Mouse (Mus musculus) midbrain, embryonic 15.5 days (tissue): ENCODE results near the gene Inpp5b. TPM values are rescaled to one million over a fixed set of nuclear protein-coding genes. Genes with fewer than 3 reads are reported as not detected.

Experiments
- ATAC-seq: fragments of 200-750 bp; cut with Nextera tagmentation; replicated peaks from 2 replicates; pipeline ENCODE4 v1.8.0; 2017; ENCODE audit warnings: moderate TSS enrichment
- H3K27ac ChIP-seq: fragments of 300-500 bp; sonication (generic); 2 replicates; pipeline ENCODE4 v1.5.1; 2015; ENCODE audit warnings: mild to moderate bottlenecking, inconsistent platforms
- H3K27me3 ChIP-seq: fragments of 300-500 bp; sonication (generic); replicated peaks from 2 replicates; pipeline ENCODE4 v1.6.1; 2015; ENCODE audit warnings: inconsistent platforms
- H3K36me3 ChIP-seq: fragments of 300-500 bp; sonication (generic); replicated peaks from 2 replicates; pipeline ENCODE4 v1.6.1; 2015; ENCODE audit warnings: inconsistent platforms
- H3K4me1 ChIP-seq: fragments of 300-500 bp; sonication (generic); 2 replicates; pipeline ENCODE4 v1.6.1; 2015; ENCODE audit warnings: inconsistent platforms
- H3K4me2 ChIP-seq: fragments of 300-500 bp; sonication (generic); 2 replicates; pipeline ENCODE4 v1.6.1; 2015; ENCODE audit warnings: inconsistent platforms, mild to moderate bottlenecking, moderate library complexity
- H3K4me3 ChIP-seq: fragments of 300-500 bp; sonication (generic); 2 replicates; pipeline ENCODE4 v1.5.1; 2015; ENCODE audit warnings: mild to moderate bottlenecking, inconsistent platforms
- H3K9ac ChIP-seq: fragments of 300-500 bp; sonication (generic); 2 replicates; pipeline ENCODE4 v1.6.1; 2015; ENCODE audit warnings: mild to moderate bottlenecking, inconsistent platforms
- H3K9me3 ChIP-seq: fragments of 300-500 bp; sonication (generic); 2 replicates; pipeline ENCODE4 v1.6.1; 2016; ENCODE audit warnings: inconsistent platforms
- WGBS: fragments of 180-500 bp; shearing (Covaris S2); methylation state at CpG from one replicate; pipeline ENCODE4 v1.1.7; 2015; ENCODE audit warnings: mixed read lengths; 5-methylcytosine and 5-hydroxymethylcytosine counted together
- polyA plus RNA-seq: library from polyadenylated mRNA; unstranded; fragments of >200 nt; fragmentation: Nextera tagmentation; extraction: Ambion mirVana; gene quantifications from 2 replicates; pipeline ENCODE4 v1.2.1, GENCODE M21; 2015

The Inpp5b gene
- polyA plus RNA-seq, 1 experiment from 2014 or later = 29.1 TPM

DNA sequence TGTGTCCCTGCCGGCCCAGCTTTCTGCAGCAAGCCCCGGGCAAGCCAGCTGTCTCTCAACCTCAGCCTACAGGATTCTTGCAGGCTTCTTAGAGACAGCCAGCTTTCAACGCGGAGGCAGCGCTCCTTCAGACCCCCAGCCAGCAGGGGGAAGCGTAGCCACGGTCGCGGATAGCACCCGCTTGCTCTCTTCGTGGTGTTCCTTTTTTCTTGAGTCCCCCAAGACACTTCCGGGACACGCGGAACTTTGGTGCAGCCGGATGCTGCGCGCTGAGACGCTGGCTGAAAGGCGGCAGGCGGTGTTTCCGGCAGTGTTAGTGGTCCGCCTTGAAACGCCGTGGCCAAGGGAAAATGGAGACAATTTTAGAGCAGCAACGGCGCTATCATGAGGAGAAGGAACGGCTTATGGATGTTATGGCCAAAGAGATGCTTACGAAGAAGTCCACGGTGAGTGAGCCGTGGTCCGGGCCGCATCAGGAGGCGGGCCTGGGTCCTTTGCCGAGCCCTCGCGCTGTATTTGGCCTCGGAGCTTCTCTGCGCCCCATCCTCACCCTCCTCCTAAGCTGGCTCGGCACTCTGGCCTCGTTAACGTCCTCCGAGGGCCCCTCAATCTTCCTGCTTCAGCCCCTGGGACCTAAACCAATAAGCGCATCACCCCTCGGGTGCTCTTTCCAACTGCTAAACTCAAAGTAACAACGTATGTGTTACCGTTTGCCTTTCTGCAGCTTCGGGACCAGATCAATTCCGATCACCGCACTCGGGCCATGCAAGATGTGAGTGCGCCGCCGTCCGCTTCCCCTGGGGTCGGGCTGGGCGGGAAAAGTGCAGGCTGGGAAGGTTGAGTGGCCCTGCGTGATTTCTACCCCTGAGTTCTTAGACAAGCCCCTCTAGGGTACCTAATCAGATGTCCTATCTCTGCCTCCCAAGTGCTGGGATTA, 26.8 kb upstream of the Inpp5b start, which contains the start of gene Sf3a3:
Gene Sf3a3 (plus strand): TSS at position 232 of the 937 bp plus-strand sequence.
- ATAC-seq = peak; percentile 95
- no peaks in the 10 kb centered on the region for H3K9me3 ChIP-seq
- H3K36me3 ChIP-seq = peaks cover 30% of the 10 kb centered on the region
- under 1% methylated on average over 57 of the region's 57 CpGs for WGBS
- peaks cover 25% of the 10 kb centered on the region for H3K4me1 ChIP-seq
- peak within 1 kb of the TSS; percentile 69 for H3K27ac ChIP-seq
- peak within 1 kb of the TSS; percentile 78 for H3K4me3 ChIP-seq
- peaks cover 5% of the 10 kb centered on the region for H3K27me3 ChIP-seq
- H3K4me2 ChIP-seq = peak within 1 kb of the TSS; percentile 94
- H3K9ac ChIP-seq = peak within 1 kb of the TSS; percentile 78

DNA sequence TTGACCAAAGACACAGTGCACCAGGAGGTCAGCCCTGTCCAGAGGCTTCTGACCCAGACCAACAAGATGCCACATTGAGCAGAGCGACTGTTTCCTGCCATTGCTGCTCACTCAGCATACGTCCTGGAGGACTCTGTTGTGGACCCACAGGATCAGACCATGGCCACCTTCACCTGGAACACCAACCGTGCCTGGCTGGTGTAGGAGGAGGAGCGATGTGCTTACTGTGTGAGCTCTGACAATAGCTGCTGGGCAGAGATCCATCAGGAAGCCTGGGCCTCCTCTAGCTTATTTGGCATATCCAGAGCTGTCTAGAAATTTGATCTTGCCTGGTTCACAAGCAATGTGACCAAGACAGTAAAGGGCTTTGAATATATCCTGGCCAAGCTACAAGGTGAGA, 22.5 kb upstream of the Inpp5b start:
- Histone ChIP-seq H3K9me3 (no peaks in the 10 kb centered on the region), H3K27me3 (no peaks in the 10 kb centered on the region), H3K4me3 (no peak overlapping the region), H3K4me1 (peaks cover 19% of the 10 kb centered on the region), H3K9ac (no peak overlapping the region), H3K27ac (no peak overlapping the region), H3K36me3 (peaks cover 65% of the 10 kb centered on the region), H3K4me2 (no peak overlapping the region)
- no peak for ATAC-seq
- 95% methylated on average over 4 of the region's 4 CpGs for WGBS

GRCm38 (mm10) chr4:124726121-124726520, 15.5 kb upstream of the Inpp5b start:
- Histone ChIP-seq H3K4me2 (no peak overlapping the region), H3K27me3 (no peaks in the 10 kb centered on the region), H3K36me3 (peaks cover 87% of the 10 kb centered on the region), H3K9ac (no peak overlapping the region), H3K27ac (no peak overlapping the region), H3K4me1 (no peaks in the 10 kb centered on the region), H3K4me3 (no peak overlapping the region), H3K9me3 (no peaks in the 10 kb centered on the region)
- WGBS = 89% methylated on average over 6 of the region's 6 CpGs
- no peak for ATAC-seq

DNA sequence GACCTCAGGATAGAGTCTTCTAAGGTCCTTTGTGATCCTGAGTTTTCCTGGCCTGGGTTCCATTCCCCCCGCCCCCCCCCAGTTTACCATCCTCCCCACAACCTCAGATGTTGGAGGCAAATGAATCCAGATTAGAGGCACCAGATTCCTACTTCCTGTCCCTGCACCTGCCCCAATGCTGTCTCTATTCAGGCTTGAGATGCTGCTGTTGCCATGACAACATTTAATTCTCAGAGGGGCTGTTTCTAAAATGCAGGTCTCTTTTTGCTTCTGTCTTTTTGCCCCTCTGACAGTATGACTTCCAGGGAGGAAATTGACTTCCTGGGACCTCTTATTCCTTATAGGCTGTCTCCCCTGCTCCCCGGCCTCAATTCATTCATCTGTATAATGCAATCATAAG, 4.7 kb upstream of the Inpp5b start:
- Histone ChIP-seq H3K27me3 (no peaks in the 10 kb centered on the region), H3K4me1 (peaks cover 18% of the 10 kb centered on the region; the same call in 1 of the 2 replicates), H3K9me3 (no peaks in the 10 kb centered on the region), H3K4me2 (no peak overlapping the region), H3K9ac (no peak overlapping the region), H3K27ac (no peak overlapping the region), H3K36me3 (peaks cover 9% of the 10 kb centered on the region), H3K4me3 (no peak overlapping the region)
- no peak for ATAC-seq
- 64% methylated on average over 2 of the region's 2 CpGs for WGBS

- Histone ChIP-seq H3K4me1 (peaks cover 23% of the 10 kb centered on the region), H3K4me3 (no peak overlapping the region), H3K4me2 (no peak overlapping the region), H3K36me3 (peaks cover 8% of the 10 kb centered on the region; the same call in 1 of the 2 replicates), H3K9me3 (no peaks in the 10 kb centered on the region), H3K27me3 (no peaks in the 10 kb centered on the region), H3K27ac (no peak overlapping the region), H3K9ac (no peak overlapping the region)
- 69% methylated on average over 5 of the region's 5 CpGs for WGBS
- no peak for ATAC-seq
Measured at GRCm38 (mm10) chr4:124737486-124737885, 4.2 kb upstream of the Inpp5b start.

DNA sequence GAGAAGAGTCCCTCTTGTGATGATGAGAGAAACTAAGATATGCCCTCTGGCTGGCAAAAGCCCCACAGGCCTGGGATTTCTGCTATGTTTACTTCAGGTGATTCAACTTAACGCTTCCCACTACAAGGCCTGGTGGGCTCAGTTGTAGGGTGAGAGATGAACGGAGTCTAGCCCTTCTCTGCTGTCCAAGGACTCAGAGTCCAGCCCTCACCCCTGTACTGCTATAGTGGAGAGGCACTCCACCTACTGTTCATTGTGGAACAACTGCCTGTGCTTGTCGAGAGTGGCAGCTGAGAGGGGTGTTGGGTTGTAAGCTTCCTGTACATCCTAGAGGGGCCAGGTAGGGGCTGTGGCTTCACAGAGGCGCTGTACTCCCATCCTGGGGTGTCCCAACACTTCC, 3.6 kb upstream of the Inpp5b start:
- H3K4me1 ChIP-seq = peaks cover 27% of the 10 kb centered on the region
- H3K4me2 ChIP-seq = no peak overlapping the region
- no peak overlapping the region for H3K4me3 ChIP-seq
- H3K9me3 ChIP-seq = no peaks in the 10 kb centered on the region
- no peak overlapping the region for H3K9ac ChIP-seq
- no peak for ATAC-seq
- WGBS = 56% methylated on average over 4 of the region's 4 CpGs
- peaks cover 7% of the 10 kb centered on the region; the same call in 1 of the 2 replicates for H3K36me3 ChIP-seq
- no peaks in the 10 kb centered on the region for H3K27me3 ChIP-seq
- H3K27ac ChIP-seq = no peak overlapping the region

DNA sequence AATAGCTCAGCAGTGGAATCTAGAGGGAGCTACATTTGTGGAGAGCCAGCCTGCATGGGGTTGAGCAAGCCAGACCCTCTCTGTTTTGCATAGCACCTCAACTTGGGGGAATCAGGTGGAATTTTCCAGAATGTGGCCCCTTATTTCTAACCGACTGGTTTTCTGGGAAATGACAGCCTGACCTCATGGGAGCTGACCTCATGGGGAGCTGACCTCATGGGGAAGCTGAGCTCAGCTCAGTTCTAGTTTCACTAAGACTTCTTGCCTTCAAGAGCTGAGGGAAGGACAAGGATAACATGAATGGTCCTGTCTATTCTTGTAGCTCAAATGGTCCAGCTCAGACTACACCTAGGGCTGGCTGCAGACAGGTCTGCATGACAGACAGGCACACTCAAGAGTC, 2.9 kb upstream of the Inpp5b start:
- 52% methylated on average over 1 of the region's 1 CpGs for WGBS
- Histone ChIP-seq H3K27ac (no peak overlapping the region), H3K36me3 (no peaks in the 10 kb centered on the region), H3K4me2 (no peak overlapping the region), H3K9ac (no peak overlapping the region), H3K4me1 (peaks cover 27% of the 10 kb centered on the region), H3K4me3 (no peak overlapping the region), H3K27me3 (no peaks in the 10 kb centered on the region), H3K9me3 (no peaks in the 10 kb centered on the region)
- no peak for ATAC-seq

GRCm38 (mm10) chr4:124742839-124743238, 1.2 kb downstream of the Inpp5b start:
- Histone ChIP-seq H3K27ac (no peak overlapping the region), H3K4me3 (no peak overlapping the region), H3K36me3 (peaks cover 3% of the 10 kb centered on the region; the same call in 1 of the 2 replicates), H3K4me2 (no peak overlapping the region; the same call in 1 of the 2 replicates), H3K4me1 (peaks cover 13% of the 10 kb centered on the region), H3K9ac (no peak overlapping the region), H3K27me3 (no peaks in the 10 kb centered on the region), H3K9me3 (no peaks in the 10 kb centered on the region)
- WGBS = 91% methylated on average over 11 of the region's 11 CpGs
- ATAC-seq = no peak

- H3K4me1 ChIP-seq = peaks cover 14% of the 10 kb centered on the region
- no peak overlapping the region for H3K4me2 ChIP-seq
- H3K9me3 ChIP-seq = no peaks in the 10 kb centered on the region
- H3K27ac ChIP-seq = no peak overlapping the region
- no peak overlapping the region for H3K9ac ChIP-seq
- H3K4me3 ChIP-seq = no peak overlapping the region
- H3K27me3 ChIP-seq = no peaks in the 10 kb centered on the region
- WGBS = 76% methylated on average over 7 of the region's 7 CpGs
- peaks cover 3% of the 10 kb centered on the region; the same call in 1 of the 2 replicates for H3K36me3 ChIP-seq
- ATAC-seq = no peak
Measured at GRCm38 (mm10) chr4:124746577-124746976, 4.9 kb downstream of the Inpp5b start.

GRCm38 (mm10) chr4:124747851-124748250, 6.2 kb downstream of the Inpp5b start:
- no peak overlapping the region for H3K4me2 ChIP-seq
- peaks cover 3% of the 10 kb centered on the region; the same call in 1 of the 2 replicates for H3K36me3 ChIP-seq
- H3K27me3 ChIP-seq = no peaks in the 10 kb centered on the region
- no peak for ATAC-seq
- no peak overlapping the region for H3K4me3 ChIP-seq
- no peaks in the 10 kb centered on the region for H3K9me3 ChIP-seq
- peaks cover 16% of the 10 kb centered on the region for H3K4me1 ChIP-seq
- H3K27ac ChIP-seq = no peak overlapping the region
- WGBS = 56% methylated on average over 4 of the region's 4 CpGs
- H3K9ac ChIP-seq = no peak overlapping the region

GRCm38 (mm10) chr4:124751300-124752250, 9.9 kb downstream of the Inpp5b start:
- H3K27ac ChIP-seq = peak overlapping the region; percentile 39; the same call in 1 of the 2 replicates
- ATAC-seq = peak; percentile 99

More at GRCm38 (mm10) chr4:124751300-124752250, 9.9 kb downstream of the Inpp5b start:
- Histone ChIP-seq H3K9me3 (no peaks in the 10 kb centered on the region), H3K4me1 (peaks cover 16% of the 10 kb centered on the region), H3K4me3 (peak overlapping the region; percentile 78), H3K36me3 (0 out of 2 replicates have a peak, but pooled peaks cover 3% of the 10 kb centered on the region), H3K9ac (peak overlapping the region; percentile 64), H3K27me3 (no peaks in the 10 kb centered on the region), H3K4me2 (peak overlapping the region; percentile 95)
- under 1% methylated on average over 75 of the region's 75 CpGs for WGBS
